Mouse (Mus musculus) adrenal gland, postnatal 25 days (tissue): ENCODE measurements at regions not wholly inside any gene's neighbourhood (a gene's known extent, or its start where the extent isn't known, plus 50 kb on each side); places are given as distances from the start of the nearest gene placed in this dataset.

ENCODE experiments used
- DNase-seq: peaks from one replicate; pipeline ENCODE4 v3.0.0; 2021; ENCODE audit warnings: mixed read lengths

DNA sequence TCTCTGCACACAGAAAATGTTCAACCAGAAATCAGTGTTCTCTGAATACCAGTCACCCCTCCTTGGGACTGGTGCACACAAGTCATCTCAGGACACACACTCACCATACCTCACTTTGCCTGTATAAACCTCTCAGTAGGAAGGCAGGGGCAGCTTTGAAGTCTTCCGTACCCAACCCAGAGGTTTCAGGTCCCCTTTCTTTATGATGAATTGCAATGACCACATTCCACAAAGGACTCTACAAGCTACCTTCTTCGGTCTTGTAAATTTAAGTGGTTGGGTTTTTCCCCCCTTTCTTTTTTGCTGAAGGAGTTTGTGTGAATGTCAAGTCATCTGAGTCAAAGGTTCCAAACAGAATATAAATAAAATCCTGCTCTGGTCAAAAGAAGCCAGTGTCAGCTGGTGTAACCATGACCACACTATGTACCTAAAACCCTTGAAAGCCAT lies 76.9 kb upstream of the Far2 start:
- DNase-seq: no peak

DNA sequence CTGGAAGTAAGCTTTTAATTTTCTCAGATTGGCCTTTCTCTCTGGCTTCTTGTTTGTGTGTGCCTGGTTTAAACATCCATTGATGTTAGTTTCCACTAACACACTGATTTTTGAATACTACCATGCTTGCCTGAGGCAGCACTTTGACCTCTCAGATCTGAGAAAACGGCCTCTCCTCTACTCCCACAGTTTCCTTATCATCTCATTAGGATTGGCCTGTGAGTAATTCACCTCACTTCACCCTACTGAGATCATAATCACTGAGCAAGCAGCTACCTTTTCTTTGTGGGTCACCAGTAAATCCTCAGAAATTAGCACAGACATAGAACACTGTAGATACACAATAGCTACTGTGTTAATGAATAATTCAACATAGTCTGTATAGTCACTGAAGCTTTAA lies 74.5 kb upstream of the Far2 start:
- DNase-seq: no peak

DNA sequence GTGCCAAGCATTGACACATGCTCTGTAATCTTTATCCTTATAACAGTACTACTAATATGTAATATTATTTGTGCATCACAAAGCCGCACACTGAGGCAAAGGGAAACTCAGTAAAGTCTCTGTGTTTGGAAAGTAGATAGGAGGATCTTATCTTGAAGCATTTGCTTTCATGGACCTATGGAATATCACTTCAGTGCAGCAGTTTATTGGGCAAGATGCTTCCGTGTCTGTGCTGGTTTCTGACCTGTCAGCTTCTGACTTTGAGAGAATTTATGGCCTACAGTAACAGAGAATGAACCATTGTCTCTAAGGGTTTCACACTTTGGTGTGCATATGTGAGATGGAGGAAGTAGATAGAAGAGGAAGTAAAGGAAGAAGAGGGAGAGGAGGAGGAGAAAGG lies 74.0 kb upstream of the Far2 start:
- DNase-seq: no peak

DNA sequence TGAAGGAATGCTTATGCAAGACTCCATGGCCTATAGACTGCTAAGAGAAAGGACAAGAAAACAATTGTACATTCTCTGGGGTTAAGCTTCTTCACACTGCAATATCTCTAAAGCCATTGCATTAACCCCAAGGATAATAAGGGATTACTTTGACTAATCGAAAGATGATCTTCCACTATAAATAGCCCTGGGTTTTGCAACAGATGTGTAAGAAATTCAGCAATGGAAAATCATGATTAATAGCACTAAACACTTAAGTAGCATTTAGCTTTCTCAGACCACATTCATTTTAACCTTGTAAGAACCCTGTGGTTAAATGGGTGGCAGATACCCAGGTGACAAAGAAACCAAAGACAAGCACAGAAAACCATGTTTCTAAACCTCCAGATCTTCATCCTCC lies 71.1 kb upstream of the Far2 start:
- no peak for DNase-seq

DNA sequence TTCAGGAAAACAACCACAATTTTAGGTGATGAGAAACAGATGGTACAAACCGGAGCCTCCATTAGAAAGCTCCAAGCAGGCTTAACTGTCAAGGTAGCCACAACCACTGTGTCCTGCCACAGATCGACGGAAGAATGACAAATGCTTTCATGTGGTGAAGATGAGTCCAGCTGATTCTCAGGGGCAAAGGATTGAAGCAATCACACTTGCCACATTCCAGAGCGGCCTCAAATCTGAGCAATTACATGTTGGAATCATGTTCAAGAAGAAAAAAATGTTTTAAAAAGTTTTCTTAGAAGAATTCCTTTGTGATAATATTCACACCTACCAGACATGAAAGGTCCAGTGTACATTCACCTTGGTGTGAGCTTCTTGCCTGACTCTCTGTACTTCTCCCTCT lies 57.7 kb upstream of the Far2 start:
- DNase-seq: no peak
